Mouse (Mus musculus): ENCODE measurements around the gene Gch1. TPM values are rescaled to one million over a fixed set of nuclear protein-coding genes. Genes with fewer than 3 reads are reported as not detected.

The Gch1 gene
- polyA plus RNA-seq (2012; rRNA removed): 1.0 and 1.8 TPM in 2 replicates

DNA sequence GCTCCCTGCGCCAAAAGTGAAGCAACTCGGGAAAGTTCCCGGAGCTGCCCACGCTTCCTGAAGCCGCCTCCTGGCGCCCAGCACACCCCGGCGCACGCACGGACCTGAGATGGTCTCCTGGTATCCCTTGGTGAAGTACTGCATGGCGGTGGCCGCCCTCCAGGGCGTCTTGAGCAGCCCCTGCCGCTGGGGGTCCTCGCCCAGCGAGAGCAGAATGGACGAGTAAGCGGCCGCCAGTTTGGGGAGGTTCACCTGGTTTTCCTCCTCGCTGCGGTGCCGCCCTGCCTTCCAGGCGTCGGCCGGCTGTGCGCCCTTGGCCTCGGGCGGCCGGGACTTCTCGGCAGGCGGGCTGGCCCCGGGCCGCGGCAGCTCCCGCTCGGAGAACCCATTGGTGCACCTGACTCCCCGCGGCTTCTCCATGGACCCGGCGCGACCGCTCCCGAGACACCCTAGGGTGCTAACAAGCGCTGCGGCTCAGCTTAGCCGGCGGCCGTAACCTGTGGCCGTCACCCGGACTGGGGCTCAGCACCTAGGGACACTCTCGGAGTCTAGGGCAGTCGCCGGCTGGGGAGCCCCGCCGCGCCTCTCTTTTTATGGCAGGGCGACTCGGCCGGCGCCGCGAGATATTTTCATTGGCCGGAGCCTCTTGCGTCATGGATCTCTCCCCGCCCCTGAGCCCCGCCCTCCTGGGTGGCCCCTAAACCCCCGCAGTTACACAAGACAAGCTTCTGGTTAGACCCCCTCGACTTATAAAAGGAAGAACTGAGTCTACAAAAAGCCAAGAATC is at the start of gene Gch1:
TSS of gene Gch1 (minus strand) at position 566 of the 787 bp plus-strand sequence.

Other genes with a start within 250 kb of the Gch1 start
- gene Wdhd1, start 87.4 kb upstream of the Gch1 start, polyA plus RNA-seq (2012; rRNA removed): 48.1 and 87.3 TPM in 2 replicates
- 9.1 and 12.3 TPM in 2 replicates for gene Socs4, start 87.5 kb upstream of the Gch1 start, polyA plus RNA-seq (2012; rRNA removed)
- gene Mapk1ip1l, start 108.9 kb upstream of the Gch1 start, polyA plus RNA-seq (2012; rRNA removed): 54.6 and 85.6 TPM in 2 replicates
- 1.2 and 1.5 TPM in 2 replicates for gene Lgals3, start 178.3 kb upstream of the Gch1 start, polyA plus RNA-seq (2012; rRNA removed)
- 63.3 and 76.0 TPM in 2 replicates for gene Dlgap5, start 229.0 kb upstream of the Gch1 start, polyA plus RNA-seq (2012; rRNA removed)

Data from central nervous system, embryonic 11.5 days (tissue).